Mouse (Mus musculus): ENCODE results near the gene Sorbs1. TPM values are rescaled to one million over a fixed set of nuclear protein-coding genes. Genes with fewer than 3 reads are reported as not detected.

Gene Sorbs1
- polyA plus RNA-seq, 1 experiment from 2014 or later, result 111 TPM

DNA sequence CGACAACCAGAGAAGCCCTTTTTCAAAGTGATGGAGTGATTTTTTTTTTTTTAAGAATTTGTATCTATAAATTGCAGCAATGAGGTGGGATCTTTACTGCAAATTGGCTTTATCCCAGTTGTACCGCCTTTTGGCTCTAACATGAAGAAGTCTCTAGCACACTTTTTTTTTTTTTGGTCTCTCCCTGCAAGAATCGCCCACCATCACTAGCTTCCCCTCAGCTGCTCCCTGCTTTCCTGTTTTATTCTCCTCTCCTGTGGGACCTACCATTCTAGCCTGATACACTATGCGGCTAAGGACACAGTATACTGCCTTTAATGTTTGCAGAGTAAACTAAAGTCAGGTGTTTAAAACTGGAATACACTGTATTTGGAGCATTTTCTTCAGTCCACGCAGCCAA, 43.8 kb downstream of the Sorbs1 start:
- 63% methylated on average over 5 of the region's 5 CpGs for WGBS
- Histone ChIP-seq H3K27ac (replicated peaks) (no peak overlapping the region; the same call in 1 of the 2 replicates), H3K9ac (ENCODE audit: low read length) (no peak overlapping the region), H3K4me1 (replicated peaks; ENCODE audit: control insufficient read depth, insufficient read depth) (peaks cover 3% of the 10 kb centered on the region), H3K36me3 (ENCODE audit: control insufficient read depth, insufficient read depth, low read length) (no peaks in the 10 kb centered on the region), H3K4me3 (ENCODE audit: low read depth, low read length) (no peak overlapping the region), H3K4me2 (replicated peaks; ENCODE audit: low read depth) (no peak overlapping the region), H3K27me3 (ENCODE audit: control insufficient read depth, insufficient read depth, low read length) (no peaks in the 10 kb centered on the region), H3K9me3 (ENCODE audit: control insufficient read depth, low read length) (no peaks in the 10 kb centered on the region)
- no peak for TF ChIP-seq CTCF (IDR thresholded peaks at IDR 0.05; ENCODE audit: low read depth)
- TF ChIP-seq EP300 (optimal IDR thresholded peaks at IDR 0.05), result no peak
- DNase-seq (ENCODE audit: low spot score) (no peak), ATAC-seq (ENCODE audit: low FRiP score, low TSS enrichment) (no peak)

DNA sequence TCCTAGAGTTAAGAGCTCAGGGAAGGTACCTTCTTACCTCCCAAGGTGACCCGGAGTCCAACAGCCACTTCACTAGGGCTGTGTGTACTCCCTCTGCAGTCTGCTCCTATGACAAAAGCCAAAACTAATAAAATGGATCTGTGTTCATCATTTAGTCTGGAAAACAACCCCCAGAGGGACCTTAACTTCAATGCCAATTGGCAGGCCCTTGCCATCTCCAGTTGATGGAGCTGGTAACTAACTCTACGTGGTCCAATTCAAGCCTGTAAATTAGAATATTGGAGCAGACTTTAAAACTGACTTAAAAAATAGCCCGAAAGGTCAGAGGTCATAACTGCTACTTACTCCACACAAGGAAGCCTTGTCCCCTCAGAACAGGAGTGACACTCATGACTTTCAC, 45.3 kb downstream of the Sorbs1 start:
- ATAC-seq (ENCODE audit: low FRiP score, low TSS enrichment), result no peak
- WGBS, result 86% methylated on average over 3 of the region's 3 CpGs

DNA sequence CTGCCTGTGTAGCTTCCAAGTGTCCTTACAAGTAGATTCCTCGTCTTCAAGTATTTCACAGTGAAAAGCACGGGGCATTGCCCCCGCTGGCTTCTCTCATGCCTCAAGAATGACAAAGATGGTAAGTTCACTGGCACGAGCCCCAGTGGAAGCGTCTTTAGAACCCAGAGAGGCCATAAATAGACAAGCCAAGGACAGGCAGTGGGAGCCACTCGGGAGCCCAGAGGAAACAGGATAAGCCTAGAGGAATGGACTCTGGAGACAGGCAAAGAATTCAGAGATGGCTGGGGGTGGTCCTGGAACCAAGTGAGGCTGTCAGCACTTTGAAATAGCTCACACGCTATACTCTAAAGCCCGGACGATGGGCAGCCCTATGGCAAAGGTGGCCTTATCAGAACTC, 45.8 kb downstream of the Sorbs1 start:
- peak; percentile 38; the same call in 1 of the 2 replicates for ATAC-seq (ENCODE audit: low FRiP score, low TSS enrichment)
- H3K4me1 ChIP-seq (replicated peaks; ENCODE audit: control insufficient read depth, insufficient read depth), result peaks cover 3% of the 10 kb centered on the region
- H3K27ac ChIP-seq (replicated peaks), result peak overlapping the region; percentile 56
- no peak for DNase-seq (ENCODE audit: low spot score)
- WGBS, result 63% methylated on average over 9 of the region's 9 CpGs
- H3K36me3 ChIP-seq (ENCODE audit: control insufficient read depth, insufficient read depth, low read length), result no peaks in the 10 kb centered on the region
- no peak overlapping the region for H3K4me2 ChIP-seq (replicated peaks; ENCODE audit: low read depth)
- H3K9ac ChIP-seq (ENCODE audit: low read length), result no peak overlapping the region
- no peaks in the 10 kb centered on the region for H3K9me3 ChIP-seq (ENCODE audit: control insufficient read depth, low read length)
- no peaks in the 10 kb centered on the region for H3K27me3 ChIP-seq (ENCODE audit: control insufficient read depth, insufficient read depth, low read length)
- no peak for TF ChIP-seq CTCF (IDR thresholded peaks at IDR 0.05; ENCODE audit: low read depth)
- TF ChIP-seq EP300 (optimal IDR thresholded peaks at IDR 0.05), result peak; percentile 60
- no peak overlapping the region for H3K4me3 ChIP-seq (ENCODE audit: low read depth, low read length)

More for the DNA sequence above, 45.3 kb downstream of the Sorbs1 start:
- Histone ChIP-seq H3K4me3 (ENCODE audit: low read depth, low read length) (no peak overlapping the region), H3K27ac (replicated peaks) (peak overlapping the region; percentile 56), H3K27me3 (ENCODE audit: control insufficient read depth, insufficient read depth, low read length) (no peaks in the 10 kb centered on the region), H3K9ac (ENCODE audit: low read length) (no peak overlapping the region), H3K4me1 (replicated peaks; ENCODE audit: control insufficient read depth, insufficient read depth) (peaks cover 3% of the 10 kb centered on the region), H3K36me3 (ENCODE audit: control insufficient read depth, insufficient read depth, low read length) (no peaks in the 10 kb centered on the region), H3K4me2 (replicated peaks; ENCODE audit: low read depth) (no peak overlapping the region), H3K9me3 (ENCODE audit: control insufficient read depth, low read length) (no peaks in the 10 kb centered on the region)
- no peak for DNase-seq (ENCODE audit: low spot score)
- TF ChIP-seq EP300 (optimal IDR thresholded peaks at IDR 0.05) (no peak), CTCF (IDR thresholded peaks at IDR 0.05; ENCODE audit: low read depth) (no peak)

GRCm38 (mm10) chr19:40465339-40465738, 48.2 kb downstream of the Sorbs1 start:
- ATAC-seq (ENCODE audit: low FRiP score, low TSS enrichment) (no peak), DNase-seq (ENCODE audit: low spot score) (no peak)
- TF ChIP-seq EP300 (optimal IDR thresholded peaks at IDR 0.05), result no peak
- no peak for TF ChIP-seq CTCF (IDR thresholded peaks at IDR 0.05; ENCODE audit: low read depth)
- 83% methylated on average over 3 of the region's 3 CpGs for WGBS
- no peak overlapping the region for H3K4me2 ChIP-seq (replicated peaks; ENCODE audit: low read depth)
- no peak overlapping the region for H3K9ac ChIP-seq (ENCODE audit: low read length)
- H3K27me3 ChIP-seq (ENCODE audit: control insufficient read depth, insufficient read depth, low read length), result no peaks in the 10 kb centered on the region
- no peak overlapping the region for H3K4me3 ChIP-seq (ENCODE audit: low read depth, low read length)
- no peaks in the 10 kb centered on the region for H3K36me3 ChIP-seq (ENCODE audit: control insufficient read depth, insufficient read depth, low read length)
- no peaks in the 10 kb centered on the region; the same call in 1 of the 2 replicates for H3K4me1 ChIP-seq (replicated peaks; ENCODE audit: control insufficient read depth, insufficient read depth)
- 0 out of 2 replicates have a peak overlapping the region, but pooled peaks have one; percentile 4 for H3K27ac ChIP-seq (replicated peaks)
- no peaks in the 10 kb centered on the region for H3K9me3 ChIP-seq (ENCODE audit: control insufficient read depth, low read length)

DNA sequence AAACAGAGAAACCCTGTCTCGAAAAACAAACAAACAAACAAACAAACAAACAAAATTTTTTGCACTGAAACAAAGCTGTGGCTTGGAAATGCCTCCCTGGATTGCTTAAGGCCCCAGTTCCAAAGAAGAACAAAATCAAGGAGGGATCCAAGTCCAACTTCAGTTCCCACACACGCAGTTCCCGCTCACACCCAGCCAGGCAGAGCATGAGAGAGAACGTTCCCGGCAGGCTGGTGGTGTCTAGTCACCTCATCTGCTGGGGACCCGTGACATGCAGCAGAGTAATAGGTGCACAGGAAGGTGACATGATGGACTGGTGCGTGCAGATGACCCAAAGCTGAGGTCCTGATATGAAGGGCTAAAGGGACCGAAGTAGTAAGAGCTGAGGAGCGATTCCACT, 49.2 kb downstream of the Sorbs1 start:
- ATAC-seq (ENCODE audit: low FRiP score, low TSS enrichment), result no peak
- Histone ChIP-seq H3K27me3 (ENCODE audit: control insufficient read depth, insufficient read depth, low read length) (no peaks in the 10 kb centered on the region), H3K4me3 (ENCODE audit: low read depth, low read length) (no peak overlapping the region), H3K36me3 (ENCODE audit: control insufficient read depth, insufficient read depth, low read length) (no peaks in the 10 kb centered on the region), H3K9me3 (ENCODE audit: control insufficient read depth, low read length) (no peaks in the 10 kb centered on the region), H3K27ac (replicated peaks) (0 out of 2 replicates have a peak overlapping the region, but pooled peaks have one; percentile 45), H3K4me1 (replicated peaks; ENCODE audit: control insufficient read depth, insufficient read depth) (no peaks in the 10 kb centered on the region; the same call in 1 of the 2 replicates), H3K9ac (ENCODE audit: low read length) (no peak overlapping the region), H3K4me2 (replicated peaks; ENCODE audit: low read depth) (no peak overlapping the region)
- TF ChIP-seq CTCF (IDR thresholded peaks at IDR 0.05; ENCODE audit: low read depth) (no peak), EP300 (optimal IDR thresholded peaks at IDR 0.05) (no peak)
- 87% methylated on average over 9 of the region's 9 CpGs for WGBS
- no peak for DNase-seq (ENCODE audit: low spot score)

GRCm38 (mm10) chr19:40462892-40463291, 50.7 kb downstream of the Sorbs1 start:
- Histone ChIP-seq H3K9ac (ENCODE audit: low read length) (no peak overlapping the region), H3K9me3 (ENCODE audit: control insufficient read depth, low read length) (no peaks in the 10 kb centered on the region), H3K4me3 (ENCODE audit: low read depth, low read length) (no peak overlapping the region), H3K27me3 (ENCODE audit: control insufficient read depth, insufficient read depth, low read length) (no peaks in the 10 kb centered on the region), H3K4me1 (replicated peaks; ENCODE audit: control insufficient read depth, insufficient read depth) (no peaks in the 10 kb centered on the region), H3K27ac (replicated peaks) (peak overlapping the region; percentile 81), H3K36me3 (ENCODE audit: control insufficient read depth, insufficient read depth, low read length) (no peaks in the 10 kb centered on the region), H3K4me2 (replicated peaks; ENCODE audit: low read depth) (no peak overlapping the region)
- 34% methylated on average over 6 of the region's 6 CpGs for WGBS
- TF ChIP-seq CTCF (IDR thresholded peaks at IDR 0.05; ENCODE audit: low read depth), result no peak
- no peak for TF ChIP-seq EP300 (optimal IDR thresholded peaks at IDR 0.05)
- ATAC-seq (ENCODE audit: low FRiP score, low TSS enrichment) (peak; percentile 7; the same call in 1 of the 2 replicates), DNase-seq (ENCODE audit: low spot score) (no peak)

Measured in stomach, postnatal 0 days (tissue).